In the genomic region with DNA sequence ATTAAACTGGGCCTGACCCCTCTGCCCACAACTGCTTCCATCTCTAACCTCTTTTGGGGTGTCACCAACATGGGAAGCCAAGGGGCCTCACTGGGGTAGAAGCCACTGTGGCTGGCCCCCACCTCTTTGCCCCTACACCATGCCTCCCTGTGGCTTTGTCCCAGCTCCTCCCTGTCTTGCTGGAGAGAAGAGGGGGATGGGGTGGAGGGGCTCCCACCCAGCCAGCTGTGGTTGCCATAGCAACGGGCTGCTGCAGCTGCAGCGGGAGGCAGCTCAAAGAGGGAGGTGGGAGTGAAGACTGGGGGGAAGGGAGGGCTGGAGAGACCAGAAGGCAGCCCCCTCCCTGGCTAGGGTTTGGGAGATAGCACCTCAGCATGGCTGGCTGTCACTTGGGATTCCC, we compare ENCODE assay signal across 8 mouse cellular contexts. TPM values are rescaled to one million over a fixed set of nuclear protein-coding genes. Genes with fewer than 3 reads are reported as not detected.
DNase-seq lines count a peak whose midpoint lies in the region; ATAC-seq and TF ChIP-seq lines count a peak whose summit lies in the region.

No protein-coding gene starts in this region.

- intact Hi-C loops in gastrocnemius, postnatal 36 days (cut with DNase I) = no loop called here

- H3K36me3 ChIP-seq in E14TG2a.4 (ENCODE audit: insufficient read depth, low read length) = peaks cover 26% of the 10 kb centered on the region; the same call in 1 of the 2 replicates
- 0 out of 2 replicates have a peak, but pooled peaks cover 16% of the 10 kb centered on the region for H3K36me3 ChIP-seq in embryonic facial prominence, embryonic 13.5 days
- H3K36me3 ChIP-seq in intestine, embryonic 16.5 days (ENCODE audit: control insufficient read depth, insufficient read depth, low read length) = 0 out of 2 replicates have a peak, but pooled peaks cover 4% of the 10 kb centered on the region
- H3K36me3 ChIP-seq in neural tube, embryonic 14.5 days (ENCODE audit: control insufficient read depth, insufficient read depth, low read length) = peaks cover 32% of the 10 kb centered on the region; the same call in 1 of the 2 replicates

- no peaks in the 10 kb centered on the region for H3K9me3 ChIP-seq in E14TG2a.4 (ENCODE audit: low read length)
- H3K9me3 ChIP-seq in embryonic facial prominence, embryonic 13.5 days = no peaks in the 10 kb centered on the region
- no peaks in the 10 kb centered on the region for H3K9me3 ChIP-seq in intestine, embryonic 16.5 days (ENCODE audit: control insufficient read depth, low read length)
- H3K9me3 ChIP-seq in neural tube, embryonic 14.5 days (ENCODE audit: control insufficient read depth, low read length) = no peaks in the 10 kb centered on the region

- ATAC-seq in embryonic facial prominence, embryonic 13.5 days (ENCODE audit: insufficient number of reproducible peaks, insufficient read depth, low FRiP score, low TSS enrichment, low read depth) = peak; percentile 77
- peak; percentile 44; the same call in 1 of the 2 replicates for ATAC-seq in intestine, embryonic 16.5 days
- peak; percentile 68 for ATAC-seq in neural tube, embryonic 14.5 days (ENCODE audit: low read depth)

- no peaks in the 10 kb centered on the region for H3K27me3 ChIP-seq in E14TG2a.4 (ENCODE audit: insufficient read depth, low read length)
- no peaks in the 10 kb centered on the region for H3K27me3 ChIP-seq in embryonic facial prominence, embryonic 13.5 days
- no peaks in the 10 kb centered on the region for H3K27me3 ChIP-seq in intestine, embryonic 16.5 days (replicated peaks; ENCODE audit: control insufficient read depth, insufficient read depth, low read length)
- no peaks in the 10 kb centered on the region for H3K27me3 ChIP-seq in neural tube, embryonic 14.5 days (ENCODE audit: control insufficient read depth, insufficient read depth, low read length)

- H3K4me3 ChIP-seq in E14TG2a.4 (replicated peaks; ENCODE audit: low read length) = peak overlapping the region; percentile 56
- peak overlapping the region; percentile 33 for H3K4me3 ChIP-seq in embryonic facial prominence, embryonic 13.5 days
- H3K4me3 ChIP-seq in intestine, embryonic 16.5 days (ENCODE audit: low read length) = no peak overlapping the region
- no peak overlapping the region for H3K4me3 ChIP-seq in neural tube, embryonic 14.5 days (ENCODE audit: low read depth, low read length)

- peak; percentile 50 for DNase-seq in gastrocnemius, postnatal 10 days
- DNase-seq in gastrocnemius, postnatal 36 days = no peak
- DNase-seq in B cell, adult 2 months = no peak
- no peak for DNase-seq in urinary bladder, postnatal 14 days (ENCODE audit: low spot score)

- H3K4me1 ChIP-seq in E14TG2a.4 (replicated peaks; ENCODE audit: low read depth, low read length) = peaks cover 98% of the 10 kb centered on the region
- peaks cover 83% of the 10 kb centered on the region for H3K4me1 ChIP-seq in embryonic facial prominence, embryonic 13.5 days
- H3K4me1 ChIP-seq in intestine, embryonic 16.5 days (ENCODE audit: control insufficient read depth, insufficient read depth, low read length) = peaks cover 47% of the 10 kb centered on the region
- H3K4me1 ChIP-seq in neural tube, embryonic 14.5 days (ENCODE audit: control insufficient read depth, insufficient read depth, low read length) = peaks cover 79% of the 10 kb centered on the region

- WGBS in embryonic facial prominence, embryonic 13.5 days = 0% methylated on average over 2 of the region's 2 CpGs
- WGBS in intestine, embryonic 16.5 days = 0% methylated on average over 2 of the region's 2 CpGs
- WGBS in neural tube, embryonic 14.5 days = 0% methylated on average over 2 of the region's 2 CpGs

- TF ChIP-seq CTCF in E14TG2a.4 (conservative IDR thresholded peaks at IDR 0.05; ENCODE audit: low read length) = no peak

- peak overlapping the region; percentile 32; the same call in 1 of the 2 replicates for H3K9ac ChIP-seq in embryonic facial prominence, embryonic 13.5 days
- H3K9ac ChIP-seq in intestine, embryonic 16.5 days (ENCODE audit: low read depth, low read length) = peak overlapping the region; percentile 51; the same call in 1 of the 2 replicates
- peak overlapping the region; percentile 26 for H3K9ac ChIP-seq in neural tube, embryonic 14.5 days (replicated peaks; ENCODE audit: low read depth, low read length)

- peak overlapping the region; percentile 59 for H3K4me2 ChIP-seq in embryonic facial prominence, embryonic 13.5 days
- peak overlapping the region; percentile 33 for H3K4me2 ChIP-seq in intestine, embryonic 16.5 days (ENCODE audit: low read depth, low read length)
- H3K4me2 ChIP-seq in neural tube, embryonic 14.5 days (ENCODE audit: low read depth, low read length) = peak overlapping the region; percentile 35

- peak overlapping the region; percentile 95 for H3K27ac ChIP-seq in embryonic facial prominence, embryonic 13.5 days
- peak overlapping the region; percentile 77 for H3K27ac ChIP-seq in intestine, embryonic 16.5 days (ENCODE audit: low read length)
- H3K27ac ChIP-seq in neural tube, embryonic 14.5 days (ENCODE audit: low read depth, low read length) = peak overlapping the region; percentile 89

RNA-seq across cellular contexts. Expression of gene Dpf1, which starts 13.8 kb away (rescaled TPM):
- 1 to 10 TPM; 3.4 to 3.8 TPM for total RNA-seq in gastrocnemius, postnatal 10 days (2021)
- 1 to 10 TPM; 1.9 to 2.3 TPM for total RNA-seq in gastrocnemius, postnatal 36 days (2021)
- 28.4 and 29.9 TPM in 2 replicates for polyA plus RNA-seq in embryonic facial prominence, embryonic 13.5 days (2015; fragmentation: Nextera tagmentation; extraction: Ambion mirVana)
- 6.2 and 6.8 TPM in 2 replicates for polyA plus RNA-seq in intestine, embryonic 16.5 days (2015; fragmentation: Nextera tagmentation; extraction: Ambion mirVana)
- 190 and 228 TPM in 2 replicates for polyA plus RNA-seq in neural tube, embryonic 14.5 days (2014; fragmentation: Nextera tagmentation; extraction: Ambion mirVana)

RNA-seq across cellular contexts. Expression of gene Ppp1r14a, which starts 28.4 kb away (rescaled TPM):
- total RNA-seq in gastrocnemius, postnatal 10 days (2021) = 10 to 100 TPM; 11.8 to 13.3 TPM
- 1 to 10 TPM; 3.3 to 3.5 TPM for total RNA-seq in gastrocnemius, postnatal 36 days (2021)
- polyA plus RNA-seq in embryonic facial prominence, embryonic 13.5 days (2015; fragmentation: Nextera tagmentation; extraction: Ambion mirVana) = 10.1 and 10.5 TPM in 2 replicates
- polyA plus RNA-seq in intestine, embryonic 16.5 days (2015; fragmentation: Nextera tagmentation; extraction: Ambion mirVana) = 40.8 and 45.2 TPM in 2 replicates
- polyA plus RNA-seq in neural tube, embryonic 14.5 days (2014; fragmentation: Nextera tagmentation; extraction: Ambion mirVana) = 1.8 and 3.6 TPM in 2 replicates

RNA-seq across cellular contexts. Expression of gene Spint2, which starts 35.8 kb away (rescaled TPM):
- 1 to 10 TPM; 6.6 to 8.2 TPM for total RNA-seq in gastrocnemius, postnatal 10 days (2021)
- 1 to 10 TPM; 4.1 to 4.5 TPM for total RNA-seq in gastrocnemius, postnatal 36 days (2021)
- polyA plus RNA-seq in embryonic facial prominence, embryonic 13.5 days (2015; fragmentation: Nextera tagmentation; extraction: Ambion mirVana) = 118 and 127 TPM in 2 replicates
- 626 and 672 TPM in 2 replicates for polyA plus RNA-seq in intestine, embryonic 16.5 days (2015; fragmentation: Nextera tagmentation; extraction: Ambion mirVana)
- 46.9 and 62.4 TPM in 2 replicates for polyA plus RNA-seq in neural tube, embryonic 14.5 days (2014; fragmentation: Nextera tagmentation; extraction: Ambion mirVana)

Comparison
In these comparisons a context has a peak if more than half of its experiments do, and no peak if none do; other contexts are left out.
1. H3K4me3 ChIP-seq: peak in E14TG2a.4 (single experiment) and embryonic facial prominence, embryonic 13.5 days (single experiment); none in intestine, embryonic 16.5 days (single experiment) and neural tube, embryonic 14.5 days (single experiment).
2. Peak in every context shown above with its lines, with median percentiles within 50 percentile points of each other: ATAC-seq, H3K27ac ChIP-seq, H3K4me2 ChIP-seq and H3K9ac ChIP-seq.